Mouse (Mus musculus): Measurements from ENCODE around the gene Fbxo47.
"Not testable (repeated sequence)": the region's sequence is repeated elsewhere in the genome, so short reads cannot be mapped to it uniquely, and the experiment has no call there.

The Fbxo47 gene

DNA sequence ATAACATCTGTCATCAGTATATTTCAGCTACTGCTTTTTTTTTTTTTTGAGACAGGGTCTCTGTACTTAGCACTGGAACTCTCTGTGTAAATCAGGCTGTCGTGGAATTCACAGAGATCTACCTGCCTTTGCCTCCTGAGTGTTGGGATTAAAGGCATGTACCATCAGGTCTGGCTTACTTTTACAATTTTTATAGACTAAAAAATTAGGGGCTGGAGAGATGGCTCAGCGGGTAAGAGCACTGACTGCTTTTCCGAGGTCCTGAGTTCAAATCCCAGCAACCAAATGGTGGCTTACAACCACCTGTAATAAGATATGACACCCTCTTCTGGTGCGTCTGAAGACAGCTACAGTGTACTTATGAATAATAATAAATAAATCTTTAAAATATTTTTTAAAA, 3.6 kb downstream of the Fbxo47 start:
- no peak for DNase-seq (ENCODE audit: low read depth, low spot score)

DNA sequence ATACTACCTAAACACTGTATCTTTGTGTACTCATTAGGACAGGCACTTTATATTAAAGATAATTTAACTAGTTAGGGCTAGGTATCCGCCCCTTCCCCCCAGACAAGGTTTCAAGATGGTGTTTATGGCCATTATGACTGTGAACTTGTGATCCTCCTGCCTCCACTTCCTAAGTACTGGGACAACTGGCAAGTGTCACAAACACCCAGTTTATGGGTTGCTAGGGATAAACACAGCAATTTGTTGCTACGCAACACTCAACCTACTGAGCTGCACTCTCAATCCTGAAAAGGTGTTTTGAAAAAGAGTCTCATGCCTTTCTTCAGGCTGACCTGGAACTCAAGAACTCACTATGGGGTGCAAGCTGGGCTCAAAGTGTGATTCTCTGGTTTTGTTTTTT, 6.6 kb downstream of the Fbxo47 start:
- no peak for DNase-seq (ENCODE audit: low read depth, low spot score)

DNA sequence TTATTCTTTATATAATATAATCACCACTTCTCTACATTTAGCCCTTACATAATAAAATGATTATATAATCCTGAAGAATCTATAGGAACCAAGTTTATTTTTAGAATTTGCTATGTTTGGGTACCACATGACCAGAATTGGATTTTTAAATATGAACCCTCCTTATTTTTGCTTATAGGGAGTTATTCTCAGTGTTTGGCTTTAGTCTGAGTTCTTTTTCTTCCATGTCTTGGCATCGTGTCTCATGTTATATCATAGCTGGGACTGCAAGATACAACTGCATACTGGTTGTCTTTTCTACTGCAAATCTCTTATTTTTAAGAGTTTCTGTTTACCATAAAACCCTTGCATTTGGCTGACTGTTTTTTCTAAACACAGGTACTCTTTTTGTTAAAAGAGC, 9.6 kb downstream of the Fbxo47 start:
- DNase-seq (ENCODE audit: low read depth, low spot score), result no peak

DNA sequence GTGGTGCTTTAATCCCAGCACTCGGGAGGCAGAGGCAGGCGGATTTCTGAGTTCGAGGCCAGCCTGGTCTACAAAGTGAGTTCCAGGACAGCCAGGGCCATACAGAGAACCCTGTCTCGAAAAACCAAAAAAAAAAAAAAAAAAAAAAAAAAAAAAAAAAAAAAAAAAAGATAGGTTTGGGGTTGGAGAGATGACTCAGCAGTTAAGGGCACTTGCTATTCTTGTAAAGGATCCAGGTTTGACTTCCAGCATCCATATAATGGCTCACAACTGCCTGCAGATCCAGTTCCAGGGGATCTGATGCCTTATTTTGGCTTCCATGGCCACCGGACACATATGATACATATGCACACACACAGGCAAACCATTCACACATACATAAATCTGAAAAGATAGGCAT, 11.6 kb downstream of the Fbxo47 start:
- DNase-seq (ENCODE audit: low read depth, low spot score), result not testable (repeated sequence)

DNA sequence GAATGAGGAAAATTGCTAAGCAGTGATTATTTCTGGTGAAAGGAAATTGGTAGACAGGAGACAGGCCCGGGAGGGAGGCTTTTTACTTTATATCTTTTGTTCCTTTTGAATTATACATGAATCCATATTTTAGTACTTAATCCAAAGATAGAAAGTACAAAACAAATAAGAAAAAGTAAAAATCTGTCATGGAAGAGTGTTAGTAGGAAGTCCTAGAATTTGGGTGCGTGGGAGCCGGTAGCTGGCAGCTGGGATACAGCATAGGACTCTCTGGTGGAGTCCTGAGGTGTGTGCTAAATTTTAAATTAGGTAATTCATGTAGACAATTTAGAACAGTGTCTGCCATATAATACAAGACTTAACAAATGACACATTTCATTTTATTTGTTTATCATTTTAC, 16.4 kb downstream of the Fbxo47 start:
- DNase-seq (ENCODE audit: low read depth, low spot score), result no peak

DNA sequence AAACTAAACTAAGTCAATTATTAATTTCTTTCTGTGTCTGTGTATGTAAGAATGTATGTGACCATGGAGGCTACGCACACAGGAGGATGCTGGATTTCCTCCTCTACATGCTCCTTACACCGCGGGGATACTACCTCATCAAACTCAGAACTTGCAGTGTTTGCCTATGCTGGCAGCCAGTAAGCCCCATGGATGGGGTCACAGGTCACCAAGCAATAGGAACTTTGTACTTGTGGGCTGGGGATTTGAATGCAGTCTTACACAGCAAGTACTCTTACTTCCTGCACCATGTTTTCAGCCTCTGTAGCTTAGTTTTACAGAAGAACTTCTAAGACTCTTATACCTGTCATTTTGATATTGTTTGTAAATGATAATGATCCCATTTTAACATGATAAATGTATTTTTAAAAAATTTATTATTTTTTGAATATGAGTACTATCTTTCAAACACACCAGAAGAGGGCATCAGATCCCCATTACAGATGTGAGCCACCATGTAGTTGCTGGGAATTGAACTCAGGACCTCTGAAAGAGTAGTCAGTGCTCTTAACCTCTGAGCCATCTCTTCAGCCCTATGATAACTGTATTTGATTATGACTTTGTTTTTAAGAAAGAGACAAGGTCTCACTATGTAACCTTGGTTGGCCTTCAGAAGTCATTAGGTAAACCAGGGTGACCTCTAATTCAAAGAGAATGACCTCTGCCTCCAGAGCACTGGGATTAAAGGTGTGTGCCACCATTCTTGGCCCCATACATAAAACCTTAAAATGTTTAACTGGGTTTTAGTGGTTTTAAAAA, 17.7 kb downstream of the Fbxo47 start:
- DNase-seq (ENCODE audit: low read depth, low spot score), result no peak

DNA sequence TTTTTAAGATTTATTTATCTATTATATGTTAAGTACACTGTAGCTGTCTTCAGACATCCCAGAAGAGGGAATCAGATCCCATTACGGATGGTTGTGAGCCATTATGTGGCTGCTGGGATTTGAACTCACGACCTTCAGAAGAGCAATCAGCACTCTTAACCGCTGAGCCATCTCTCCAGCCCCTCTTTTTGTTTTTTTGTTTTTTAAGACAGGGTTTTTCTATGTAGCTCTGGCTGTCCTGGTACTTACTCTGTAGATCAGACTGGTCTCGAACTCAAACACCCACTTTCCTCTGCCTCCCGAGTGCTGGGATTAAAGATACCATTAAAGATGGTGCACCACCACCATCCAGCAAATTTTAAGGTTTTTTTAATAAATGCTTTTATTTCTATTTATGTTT, 18.5 kb downstream of the Fbxo47 start:
- DNase-seq (ENCODE audit: low read depth, low spot score), result no peak

DNA sequence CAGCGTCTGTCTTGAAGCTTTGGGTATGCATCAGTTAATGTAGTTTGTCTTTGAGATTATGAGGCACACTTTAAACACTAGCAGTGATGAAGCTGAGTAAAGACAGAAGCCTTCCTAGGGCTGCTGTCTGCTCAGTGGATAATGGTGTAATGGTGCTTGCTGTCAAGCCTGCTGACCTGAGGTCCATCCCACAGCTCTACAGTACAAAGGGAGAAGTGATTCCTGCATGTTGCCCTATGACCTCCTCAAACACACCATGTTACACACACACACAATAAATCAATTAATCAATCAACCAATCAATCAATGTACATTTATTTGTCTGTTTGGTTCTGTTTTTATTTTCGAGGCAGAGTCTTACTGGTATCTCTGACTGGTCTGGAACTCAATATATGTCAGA, 21.8 kb downstream of the Fbxo47 start:
- no peak for DNase-seq (ENCODE audit: low read depth, low spot score)

DNA sequence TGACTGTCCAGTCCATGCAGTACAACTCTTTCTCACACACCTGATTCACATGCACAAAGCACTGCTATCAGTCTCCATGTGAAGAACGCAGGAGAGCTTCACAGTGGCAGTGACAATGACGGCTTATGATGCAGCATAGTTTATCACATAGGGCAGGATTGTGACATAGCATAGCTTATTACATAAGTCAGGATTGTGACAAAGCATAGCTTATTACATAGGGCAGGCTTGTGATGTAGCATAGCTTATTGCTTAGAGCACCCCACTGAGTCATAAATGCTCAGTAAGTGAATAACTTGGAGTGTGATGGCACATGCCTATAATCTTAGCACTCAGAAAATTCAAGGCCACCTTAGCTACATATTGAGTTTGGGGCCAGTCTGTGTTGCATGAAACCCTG, 28.5 kb downstream of the Fbxo47 start:
- DNase-seq (ENCODE audit: low read depth, low spot score), result no peak

DNA sequence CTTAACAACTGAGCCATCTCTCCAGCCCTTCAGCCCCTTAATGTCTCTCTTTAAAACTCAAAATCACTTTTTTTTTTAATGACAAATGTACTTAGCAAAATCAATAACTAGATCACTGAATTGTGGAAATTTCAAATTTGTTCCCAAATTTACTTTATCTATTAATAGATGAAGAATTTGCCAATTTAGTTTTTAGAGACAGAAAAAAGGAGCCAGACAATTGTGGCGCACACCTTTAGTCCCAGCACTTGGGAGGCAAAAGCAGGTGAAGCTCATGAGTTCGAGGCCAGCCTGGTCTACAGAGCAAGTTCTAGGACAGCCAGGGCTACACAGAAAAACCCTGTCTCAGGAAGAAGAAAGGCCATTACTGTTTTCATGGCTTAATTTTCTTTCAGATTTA, 32.4 kb downstream of the Fbxo47 start:
- DNase-seq (ENCODE audit: low read depth, low spot score), result no peak

DNA sequence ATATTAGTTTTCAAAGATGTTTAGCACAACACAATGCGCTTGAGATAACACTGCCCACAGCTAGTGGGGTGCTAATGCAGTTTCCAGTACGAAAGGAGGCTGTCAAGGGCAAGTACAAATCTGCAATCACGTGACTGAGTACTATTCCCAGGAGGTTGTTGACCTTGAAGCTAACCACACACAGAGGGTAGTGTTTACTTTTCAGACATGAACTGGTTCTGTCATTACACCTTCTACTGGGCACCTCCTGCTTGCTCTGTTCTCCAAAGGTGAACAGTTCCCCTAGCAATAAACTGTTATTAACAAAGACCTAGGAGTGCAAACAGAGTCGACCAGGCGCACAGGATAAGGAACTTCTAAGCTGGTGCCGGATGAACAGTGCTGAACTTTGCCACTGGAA, 33.6 kb downstream of the Fbxo47 start:
- no peak for DNase-seq (ENCODE audit: low read depth, low spot score)

DNA sequence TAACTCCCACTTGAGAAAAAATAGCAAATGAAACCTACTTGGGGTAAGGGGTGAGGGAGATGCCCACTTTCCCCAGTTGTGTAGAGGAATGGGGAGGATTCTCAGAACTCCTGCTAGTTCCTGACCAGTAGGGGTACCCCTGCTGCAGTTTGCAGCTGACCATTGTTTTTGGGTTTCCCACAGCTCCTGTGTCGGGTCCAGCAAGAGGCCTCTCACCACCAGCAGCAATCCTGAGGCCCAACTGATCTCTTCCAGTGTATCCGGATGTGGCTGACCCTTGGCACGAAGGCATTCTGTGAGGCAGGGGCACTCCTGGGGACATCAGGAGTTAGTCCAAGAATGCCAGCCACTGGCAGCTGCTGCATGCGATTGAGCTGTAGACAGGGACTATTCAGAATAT, 42.0 kb downstream of the Fbxo47 start:
- no peak for DNase-seq (ENCODE audit: low read depth, low spot score)

DNA sequence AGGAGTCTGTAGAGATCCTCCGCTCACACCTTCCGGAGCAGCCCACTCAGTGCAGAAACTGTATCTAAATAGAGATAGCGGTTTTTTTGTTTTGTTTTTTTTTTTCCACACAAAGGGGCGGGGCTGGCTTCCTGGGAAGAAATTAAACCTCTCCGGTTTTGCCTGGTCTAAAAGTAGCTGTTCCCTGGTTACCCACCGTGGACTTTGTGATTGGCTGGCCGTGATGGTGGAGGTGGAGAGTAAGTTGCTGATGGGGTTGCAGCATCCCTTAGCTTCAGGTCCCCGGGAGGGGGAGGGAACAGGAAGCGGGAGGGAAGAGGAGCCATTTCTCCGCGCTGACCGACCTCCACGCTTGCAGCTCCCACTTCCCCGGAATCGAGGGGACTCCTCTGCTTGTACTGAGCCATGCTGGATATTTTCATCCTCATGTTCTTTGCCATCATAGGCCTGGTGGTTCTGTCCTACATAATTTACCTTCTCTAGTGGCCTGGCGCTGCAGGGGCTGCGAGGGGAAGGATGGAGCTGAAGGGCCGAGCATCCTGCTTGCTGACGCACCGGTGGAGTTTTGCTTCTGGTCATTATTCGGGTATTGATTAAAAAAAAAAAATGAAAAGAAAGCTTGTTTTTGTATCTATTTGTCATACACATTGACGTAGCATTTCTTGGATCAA, 42.8 kb downstream of the Fbxo47 start:
- DNase-seq (ENCODE audit: low read depth, low spot score), result peak; percentile 62

DNA sequence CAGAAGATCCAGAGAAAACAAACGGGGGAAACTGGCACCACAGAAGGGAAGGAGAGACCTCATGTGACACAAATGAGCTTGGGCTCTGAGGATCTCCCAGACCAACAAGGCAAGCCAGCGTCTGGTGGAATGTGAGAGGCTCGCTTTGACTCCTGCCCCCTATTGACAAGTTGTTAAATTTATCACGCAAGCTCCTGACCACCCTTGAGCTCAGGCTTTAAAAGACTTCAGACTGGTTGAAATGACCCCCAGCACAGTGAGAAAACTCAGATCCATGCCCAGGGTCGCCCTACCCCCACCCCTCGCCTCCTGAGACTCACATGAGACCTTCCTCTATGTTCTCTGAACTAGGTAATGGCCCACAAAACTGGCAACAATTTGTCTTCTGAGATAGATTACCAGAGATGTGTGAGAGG, 43.4 kb downstream of the Fbxo47 start, which contains the start of gene B230217C12Rik:
Gene B230217C12Rik, plus strand, starts transcription at position 242 of the 416 bp plus-strand sequence.
- peak; percentile 44 for DNase-seq (ENCODE audit: low read depth, low spot score)

DNA sequence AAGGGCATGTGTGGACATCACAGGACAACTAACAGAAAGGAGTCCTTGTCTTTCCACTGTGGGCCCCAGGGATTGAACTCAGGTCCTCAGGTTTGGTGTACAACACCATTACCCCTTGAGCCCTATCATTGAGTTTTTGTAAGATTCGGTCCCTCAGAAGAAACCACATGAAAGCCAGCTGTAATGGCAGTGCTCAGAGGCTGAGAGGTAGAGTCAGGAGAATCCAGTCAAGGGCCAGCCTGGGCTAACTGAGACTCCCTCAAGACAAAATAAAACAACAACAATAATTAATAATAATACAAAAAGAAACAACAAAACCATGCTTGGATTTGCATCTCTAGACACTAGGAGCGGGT, 43.8 kb downstream of the Fbxo47 start:
- DNase-seq (ENCODE audit: low read depth, low spot score), result peak; percentile 51

DNA sequence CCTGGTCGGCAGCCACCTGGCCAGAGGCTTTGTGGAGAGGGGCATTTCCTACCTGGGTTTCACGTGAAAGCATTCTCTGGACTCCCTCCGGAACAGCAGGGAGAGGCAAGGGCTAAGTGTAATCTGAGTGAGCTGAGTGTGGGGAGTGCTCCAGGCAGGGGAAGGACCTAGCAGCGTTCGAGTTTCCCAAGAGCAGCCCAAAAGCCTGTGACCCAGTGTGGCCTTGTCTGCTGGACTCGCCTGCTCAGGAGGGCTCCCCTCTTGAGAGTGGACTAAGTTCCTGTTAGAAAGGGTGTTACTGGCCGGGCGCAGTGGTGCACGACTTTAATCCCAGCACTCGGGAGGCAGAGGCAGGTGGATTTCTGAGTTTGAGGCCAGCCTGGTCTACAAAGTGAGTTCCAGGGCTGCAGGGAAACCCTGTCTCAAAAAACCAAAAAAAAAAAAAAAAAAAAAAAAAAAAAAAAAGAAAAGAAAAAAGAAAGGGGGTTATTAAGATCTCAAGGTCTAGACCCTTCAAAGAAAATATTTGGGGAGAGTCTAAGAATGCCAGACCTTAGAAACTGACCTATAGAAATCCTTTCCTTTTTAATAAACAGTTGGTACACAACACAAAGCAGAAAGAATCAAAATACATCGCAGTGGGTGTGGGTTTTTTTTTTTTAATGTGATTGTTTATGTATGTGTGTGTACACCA, 44.4 kb downstream of the Fbxo47 start:
- no peak for DNase-seq (ENCODE audit: low read depth, low spot score)

DNA sequence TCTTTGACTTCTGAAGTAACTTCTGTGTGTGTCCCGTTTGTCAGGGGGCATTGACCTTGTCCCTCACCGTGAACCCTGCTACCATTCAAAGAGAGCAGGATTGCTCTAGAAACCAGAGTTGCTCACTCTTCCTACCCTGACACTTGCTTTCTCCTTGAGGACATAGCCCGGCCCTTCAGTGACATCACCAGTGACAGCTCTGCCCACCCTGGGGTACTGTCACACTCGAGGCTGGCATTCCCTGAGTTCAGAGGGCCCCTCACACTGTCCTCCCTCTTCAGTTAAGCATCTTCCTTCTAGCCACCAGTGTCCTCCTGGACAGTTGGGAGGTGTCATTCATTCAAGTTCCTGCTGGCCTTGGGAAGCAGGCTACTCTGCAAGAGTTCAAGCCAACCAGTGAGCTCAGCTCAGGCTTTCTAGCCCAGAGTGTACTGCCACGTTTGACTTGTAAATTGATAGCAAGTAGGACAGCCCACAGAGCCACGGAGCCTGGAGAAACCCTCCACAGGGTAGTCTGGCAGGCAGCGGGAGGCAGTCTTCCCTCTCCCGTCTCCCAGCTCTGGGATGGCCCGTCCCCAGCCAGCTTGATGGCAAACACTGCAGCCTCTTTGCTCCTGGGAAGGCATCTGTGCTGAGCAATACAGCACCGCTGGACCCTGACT, 45.0 kb downstream of the Fbxo47 start:
- no peak for DNase-seq (ENCODE audit: low read depth, low spot score)

DNA sequence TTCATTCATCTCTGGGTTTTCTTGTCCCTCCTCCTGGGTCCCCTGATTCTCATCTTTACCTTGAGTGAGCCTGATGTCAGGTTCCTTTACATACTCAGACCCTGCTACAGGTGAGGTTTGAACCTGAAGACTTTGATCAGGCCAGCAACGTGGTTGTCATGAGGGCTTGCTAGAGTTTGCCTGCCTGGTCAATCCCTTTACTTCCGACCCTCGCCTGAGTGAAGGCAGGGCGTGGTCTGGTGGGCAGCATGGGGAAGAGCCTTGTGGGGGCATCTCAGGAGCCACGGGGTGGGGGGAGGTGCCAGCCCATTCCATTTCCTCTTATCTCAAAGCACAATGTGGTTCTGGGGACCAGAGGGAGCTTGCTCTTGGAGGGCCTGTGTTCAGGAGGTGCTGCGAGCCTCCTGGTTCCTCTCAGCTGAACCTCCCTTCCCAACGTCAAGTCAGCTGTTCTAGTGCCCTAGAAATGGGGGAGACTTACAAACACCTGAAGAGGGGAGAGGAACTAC, 46.3 kb downstream of the Fbxo47 start:
- DNase-seq (ENCODE audit: low read depth, low spot score), result peak; percentile 3

DNA sequence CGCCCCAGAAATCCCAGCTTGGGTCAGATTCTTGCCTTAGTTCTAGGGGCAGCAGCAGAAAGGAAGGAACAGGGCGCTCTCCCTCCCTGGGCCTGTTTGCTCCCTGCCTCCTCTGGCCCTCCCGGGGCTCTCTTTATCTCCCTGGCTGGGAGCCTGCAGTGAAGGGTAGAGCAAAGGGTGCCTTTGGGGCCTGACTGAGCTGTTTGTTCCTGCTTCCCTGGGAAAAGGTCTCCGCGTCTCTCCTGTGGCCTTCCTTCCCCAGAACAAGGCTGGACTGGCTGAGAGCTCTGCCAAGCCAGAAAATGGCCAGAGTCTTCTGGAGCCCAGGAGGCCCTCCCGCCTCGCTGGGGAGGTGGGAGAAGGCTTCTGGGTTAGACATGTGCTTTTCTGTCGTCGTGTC, 46.9 kb downstream of the Fbxo47 start:
- not testable (repeated sequence) for DNase-seq (ENCODE audit: low read depth, low spot score)

DNA sequence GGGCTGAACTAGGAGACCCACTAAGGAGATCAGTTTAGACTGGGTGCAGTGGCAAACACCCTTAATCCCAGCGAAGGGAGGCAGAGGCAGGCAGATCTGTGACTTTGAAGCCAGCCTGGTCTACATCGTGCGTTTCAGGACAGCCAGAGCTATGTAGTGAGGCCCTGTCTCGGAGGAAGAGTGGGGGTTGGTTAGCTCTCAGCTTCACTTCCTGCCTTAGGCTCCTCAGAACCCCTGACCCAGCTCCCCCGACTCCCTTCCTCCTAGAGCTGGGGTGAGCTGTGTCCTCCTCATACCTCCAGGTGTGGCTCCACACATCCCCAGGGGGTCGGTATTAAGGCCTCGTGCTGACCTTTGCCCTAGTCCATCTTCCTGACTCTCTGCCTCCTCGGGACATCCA, 47.4 kb downstream of the Fbxo47 start:
- DNase-seq (ENCODE audit: low read depth, low spot score), result peak; percentile 38

DNA sequence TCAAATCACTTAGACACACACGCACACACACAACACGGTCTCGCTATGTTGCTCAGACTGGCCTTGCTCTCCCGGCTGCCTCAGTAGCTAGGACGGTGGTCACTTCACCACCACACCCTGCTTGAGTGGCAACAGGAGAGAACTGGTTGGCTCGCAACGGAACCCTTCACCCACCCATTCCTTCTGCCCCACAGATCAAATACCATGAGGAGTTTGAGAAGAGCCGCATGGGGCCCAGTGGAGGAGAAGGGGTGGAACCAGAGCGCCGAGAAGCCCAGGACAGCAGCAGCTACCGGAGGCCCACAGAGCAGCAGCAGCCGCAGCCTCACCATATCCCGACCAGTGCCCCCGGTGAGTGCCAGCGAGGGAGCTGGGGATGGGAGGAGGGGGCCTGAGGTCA, 50.6 kb downstream of the Fbxo47 start:
- DNase-seq (ENCODE audit: low read depth, low spot score), result no peak

DNA sequence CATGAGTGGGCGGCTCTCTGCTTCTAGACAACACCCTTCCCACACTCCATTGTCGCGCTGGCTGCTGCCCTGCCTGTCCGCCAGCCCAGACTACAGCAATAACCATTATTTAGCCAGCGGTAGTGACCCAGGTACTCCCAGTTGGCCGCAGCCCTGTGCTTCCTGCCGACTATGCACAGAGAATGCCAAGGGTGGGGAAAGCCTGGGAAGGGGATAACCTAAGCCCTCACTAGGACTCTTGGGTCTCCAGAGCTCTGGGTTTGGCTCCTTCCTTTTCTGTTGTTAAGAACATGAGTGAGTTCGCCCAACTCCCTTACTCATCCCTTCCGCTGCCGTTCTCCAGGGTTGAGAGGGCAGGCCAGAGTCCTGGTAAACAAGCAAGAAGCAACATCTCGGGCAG, 52.0 kb downstream of the Fbxo47 start:
- DNase-seq (ENCODE audit: low read depth, low spot score), result no peak

All from CD4-positive helper T cell, adult 2 months (primary cell).